Mouse (Mus musculus): Measurements from ENCODE around the gene Itsn2. TPM values are rescaled to one million over a fixed set of nuclear protein-coding genes. Genes with fewer than 3 reads are reported as not detected.

Itsn2 gene
- polyA plus RNA-seq, 1 experiment from 2014 or later = 26.9 TPM

GRCm38 (mm10) chr12:4706175-4706574 is 113.7 kb downstream of the Itsn2 start:
- no peak overlapping the region for H3K27ac ChIP-seq (replicated peaks)
- no peaks in the 10 kb centered on the region for H3K27me3 ChIP-seq (ENCODE audit: control insufficient read depth, insufficient read depth, low read length)
- WGBS = 84% methylated on average over 5 of the region's 5 CpGs
- no peak for DNase-seq (ENCODE audit: low spot score)
- H3K4me1 ChIP-seq (replicated peaks; ENCODE audit: control insufficient read depth, insufficient read depth) = no peaks in the 10 kb centered on the region
- no peak for ATAC-seq (ENCODE audit: low FRiP score, low TSS enrichment)
- TF ChIP-seq EP300 (optimal IDR thresholded peaks at IDR 0.05) (no peak), CTCF (IDR thresholded peaks at IDR 0.05; ENCODE audit: low read depth) (no peak)
- no peak overlapping the region for H3K4me3 ChIP-seq (ENCODE audit: low read depth, low read length)
- H3K9ac ChIP-seq (ENCODE audit: low read length) = no peak overlapping the region
- H3K4me2 ChIP-seq (replicated peaks; ENCODE audit: low read depth) = no peak overlapping the region
- no peaks in the 10 kb centered on the region for H3K9me3 ChIP-seq (ENCODE audit: control insufficient read depth, low read length)
- H3K36me3 ChIP-seq (ENCODE audit: control insufficient read depth, insufficient read depth, low read length) = peaks cover 3% of the 10 kb centered on the region; the same call in 1 of the 2 replicates

GRCm38 (mm10) chr12:4706901-4707300 is 114.5 kb downstream of the Itsn2 start:
- DNase-seq (ENCODE audit: low spot score) (peak; percentile 26), ATAC-seq (ENCODE audit: low FRiP score, low TSS enrichment) (peak; percentile 63; the same call in 1 of the 2 replicates)
- peaks cover 3% of the 10 kb centered on the region; the same call in 1 of the 2 replicates for H3K36me3 ChIP-seq (ENCODE audit: control insufficient read depth, insufficient read depth, low read length)
- no peak overlapping the region for H3K27ac ChIP-seq (replicated peaks)
- H3K27me3 ChIP-seq (ENCODE audit: control insufficient read depth, insufficient read depth, low read length) = no peaks in the 10 kb centered on the region
- H3K9ac ChIP-seq (ENCODE audit: low read length) = no peak overlapping the region
- H3K4me2 ChIP-seq (replicated peaks; ENCODE audit: low read depth) = no peak overlapping the region
- TF ChIP-seq EP300 (optimal IDR thresholded peaks at IDR 0.05) (no peak), CTCF (IDR thresholded peaks at IDR 0.05; ENCODE audit: low read depth) (no peak)
- WGBS = 83% methylated on average over 10 of the region's 10 CpGs
- H3K4me3 ChIP-seq (ENCODE audit: low read depth, low read length) = no peak overlapping the region
- no peaks in the 10 kb centered on the region for H3K9me3 ChIP-seq (ENCODE audit: control insufficient read depth, low read length)
- H3K4me1 ChIP-seq (replicated peaks; ENCODE audit: control insufficient read depth, insufficient read depth) = no peaks in the 10 kb centered on the region

- WGBS = 93% methylated on average over 14 of the region's 14 CpGs
- no peak overlapping the region for H3K27ac ChIP-seq (replicated peaks)
- no peak for DNase-seq (ENCODE audit: low spot score)
- no peak overlapping the region for H3K4me3 ChIP-seq (ENCODE audit: low read depth, low read length)
- no peaks in the 10 kb centered on the region for H3K4me1 ChIP-seq (replicated peaks; ENCODE audit: control insufficient read depth, insufficient read depth)
- H3K9me3 ChIP-seq (ENCODE audit: control insufficient read depth, low read length) = no peaks in the 10 kb centered on the region
- H3K36me3 ChIP-seq (ENCODE audit: control insufficient read depth, insufficient read depth, low read length) = peaks cover 10% of the 10 kb centered on the region
- no peak overlapping the region for H3K4me2 ChIP-seq (replicated peaks; ENCODE audit: low read depth)
- no peaks in the 10 kb centered on the region for H3K27me3 ChIP-seq (ENCODE audit: control insufficient read depth, insufficient read depth, low read length)
- no peak for ATAC-seq (ENCODE audit: low FRiP score, low TSS enrichment)
- no peak overlapping the region for H3K9ac ChIP-seq (ENCODE audit: low read length)
- TF ChIP-seq EP300 (optimal IDR thresholded peaks at IDR 0.05) (no peak), CTCF (IDR thresholded peaks at IDR 0.05; ENCODE audit: low read depth) (no peak)
These were observed 115.1 kb downstream of the Itsn2 start for GRCm38 (mm10) chr12:4707488-4708017.

- no peaks in the 10 kb centered on the region for H3K27me3 ChIP-seq (ENCODE audit: control insufficient read depth, insufficient read depth, low read length)
- H3K36me3 ChIP-seq (ENCODE audit: control insufficient read depth, insufficient read depth, low read length) = peaks cover 11% of the 10 kb centered on the region
- no peak overlapping the region for H3K4me3 ChIP-seq (ENCODE audit: low read depth, low read length)
- WGBS = 90% methylated on average over 4 of the region's 4 CpGs
- no peak for DNase-seq (ENCODE audit: low spot score)
- no peak overlapping the region for H3K9ac ChIP-seq (ENCODE audit: low read length)
- no peaks in the 10 kb centered on the region for H3K9me3 ChIP-seq (ENCODE audit: control insufficient read depth, low read length)
- TF ChIP-seq CTCF (IDR thresholded peaks at IDR 0.05; ENCODE audit: low read depth) (no peak), EP300 (optimal IDR thresholded peaks at IDR 0.05) (no peak)
- no peak for ATAC-seq (ENCODE audit: low FRiP score, low TSS enrichment)
- no peak overlapping the region for H3K27ac ChIP-seq (replicated peaks)
- no peaks in the 10 kb centered on the region for H3K4me1 ChIP-seq (replicated peaks; ENCODE audit: control insufficient read depth, insufficient read depth)
- H3K4me2 ChIP-seq (replicated peaks; ENCODE audit: low read depth) = no peak overlapping the region
These were observed 115.9 kb downstream of the Itsn2 start for GRCm38 (mm10) chr12:4708296-4708695.

- Histone ChIP-seq H3K4me1 (replicated peaks; ENCODE audit: control insufficient read depth, insufficient read depth) (no peaks in the 10 kb centered on the region), H3K27ac (replicated peaks) (no peak overlapping the region), H3K4me3 (ENCODE audit: low read depth, low read length) (no peak overlapping the region), H3K27me3 (ENCODE audit: control insufficient read depth, insufficient read depth, low read length) (no peaks in the 10 kb centered on the region), H3K36me3 (ENCODE audit: control insufficient read depth, insufficient read depth, low read length) (peaks cover 11% of the 10 kb centered on the region), H3K4me2 (replicated peaks; ENCODE audit: low read depth) (no peak overlapping the region), H3K9ac (ENCODE audit: low read length) (no peak overlapping the region), H3K9me3 (ENCODE audit: control insufficient read depth, low read length) (no peaks in the 10 kb centered on the region)
- ATAC-seq (ENCODE audit: low FRiP score, low TSS enrichment) (no peak), DNase-seq (ENCODE audit: low spot score) (no peak)
- no peak for TF ChIP-seq EP300 (optimal IDR thresholded peaks at IDR 0.05)
- no peak for TF ChIP-seq CTCF (IDR thresholded peaks at IDR 0.05; ENCODE audit: low read depth)
- WGBS = 77% methylated on average over 8 of the region's 8 CpGs
These were observed 116.6 kb downstream of the Itsn2 start for GRCm38 (mm10) chr12:4708881-4709604.

GRCm38 (mm10) chr12:4709926-4710325 is 117.5 kb downstream of the Itsn2 start:
- H3K36me3 ChIP-seq (ENCODE audit: control insufficient read depth, insufficient read depth, low read length) = peaks cover 11% of the 10 kb centered on the region
- TF ChIP-seq EP300 (optimal IDR thresholded peaks at IDR 0.05) (no peak), CTCF (IDR thresholded peaks at IDR 0.05; ENCODE audit: low read depth) (no peak)
- no peak overlapping the region for H3K4me3 ChIP-seq (ENCODE audit: low read depth, low read length)
- WGBS = 88% methylated on average over 7 of the region's 7 CpGs
- DNase-seq (ENCODE audit: low spot score) = no peak
- no peaks in the 10 kb centered on the region for H3K9me3 ChIP-seq (ENCODE audit: control insufficient read depth, low read length)
- no peak overlapping the region for H3K9ac ChIP-seq (ENCODE audit: low read length)
- H3K4me1 ChIP-seq (replicated peaks; ENCODE audit: control insufficient read depth, insufficient read depth) = no peaks in the 10 kb centered on the region
- no peak for ATAC-seq (ENCODE audit: low FRiP score, low TSS enrichment)
- no peak overlapping the region for H3K27ac ChIP-seq (replicated peaks)
- no peak overlapping the region for H3K4me2 ChIP-seq (replicated peaks; ENCODE audit: low read depth)
- no peaks in the 10 kb centered on the region for H3K27me3 ChIP-seq (ENCODE audit: control insufficient read depth, insufficient read depth, low read length)

Data from stomach, postnatal 0 days (tissue).